Mouse (Mus musculus) c-Kit-positive CD71-positive TER-119-positive erythroid progenitor cells, embryonic 14.5 days (primary cell): ENCODE results near the gene Crlf3.

Experiments used
- DNase-seq: peaks from one replicate; pipeline ENCODE4 v3.0.0-alpha.2; 2013; ENCODE audit warnings: low spot score

The Crlf3 gene

DNA sequence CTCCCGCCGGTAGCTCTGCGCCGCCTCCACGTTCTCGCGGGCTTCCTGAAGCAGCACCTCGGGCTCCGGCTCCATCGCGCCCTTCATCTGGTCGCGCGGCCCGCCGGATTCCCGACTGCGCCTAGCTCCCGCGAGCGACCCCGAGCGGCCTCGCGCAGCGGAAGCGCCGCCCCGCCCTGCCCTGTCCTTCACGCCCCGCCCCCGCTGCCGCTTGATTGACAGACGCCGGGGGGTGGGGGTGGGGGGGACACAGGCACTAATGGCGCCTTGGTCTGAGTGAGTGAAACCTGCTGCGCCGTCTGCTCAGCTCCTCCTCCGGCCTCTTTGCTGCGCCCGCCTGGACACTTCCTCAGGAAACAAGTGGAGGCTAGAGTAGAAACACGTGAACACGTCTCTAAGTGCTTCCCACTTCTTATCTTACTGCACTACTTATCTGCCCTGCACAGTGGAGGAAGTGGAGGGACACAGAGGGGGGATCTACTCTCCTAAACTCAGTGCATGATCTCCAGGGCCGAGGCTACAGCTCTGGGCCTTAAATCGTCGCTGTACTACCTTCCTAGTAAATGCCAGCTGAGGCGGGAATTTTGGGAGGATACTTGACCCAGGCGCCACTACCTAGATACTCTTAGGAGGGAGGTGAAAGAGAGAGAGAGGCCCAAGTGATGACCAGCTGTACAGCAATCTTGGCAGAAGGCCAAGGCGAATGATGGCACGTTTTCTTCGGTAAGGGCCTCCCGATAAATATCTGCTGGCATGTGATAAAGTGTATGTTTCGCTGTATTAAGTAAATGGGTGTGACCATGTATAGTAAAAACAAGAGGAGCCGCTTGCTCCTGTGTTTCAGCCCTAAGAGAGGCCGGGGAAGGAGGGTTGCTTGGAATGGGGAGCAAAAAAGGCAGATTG is at the start of gene Crlf3:
Gene Crlf3 (minus strand): TSS at position 166 of the 903 bp plus-strand sequence.
- peak; percentile 98 for DNase-seq

DNA sequence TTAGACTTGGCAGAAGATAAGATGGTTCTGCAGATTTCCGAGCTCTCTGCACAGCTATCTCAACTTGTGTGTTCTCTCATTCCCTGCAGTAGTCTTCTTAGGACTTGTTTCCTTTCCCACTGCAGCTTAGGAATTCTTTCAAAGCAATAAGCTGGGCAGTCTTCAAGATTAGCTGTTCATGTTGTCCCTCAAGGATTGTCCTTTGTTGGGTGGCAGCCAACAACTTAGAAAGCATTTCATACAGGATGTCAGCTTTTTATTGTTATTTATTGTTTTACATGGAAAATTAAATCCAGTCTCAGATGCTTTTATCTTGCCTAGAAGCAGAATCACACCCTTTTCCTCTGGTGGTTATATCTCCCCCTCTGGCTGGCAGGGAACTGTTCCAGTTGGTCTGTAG is 35.6 kb upstream of the Crlf3 start:
- DNase-seq = no peak

DNA sequence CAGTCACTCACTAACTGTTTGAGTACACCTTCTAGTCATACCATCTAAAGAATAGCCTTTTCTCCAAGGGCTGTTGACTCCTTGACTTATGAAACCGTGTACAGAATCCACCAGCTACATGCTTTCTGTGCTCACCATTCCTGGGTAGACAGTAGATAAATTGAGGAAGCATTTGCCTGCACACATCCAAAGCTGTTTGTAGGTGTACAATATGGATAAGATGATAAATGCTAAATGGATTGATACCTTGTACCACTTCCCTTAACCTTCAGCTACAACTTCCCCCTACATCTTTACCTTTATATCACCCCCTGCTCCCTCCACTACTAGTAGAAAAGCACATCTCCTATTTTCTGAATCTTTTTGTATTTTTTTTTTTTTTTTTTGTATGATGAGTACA is 23.6 kb upstream of the Crlf3 start:
- no peak for DNase-seq

DNA sequence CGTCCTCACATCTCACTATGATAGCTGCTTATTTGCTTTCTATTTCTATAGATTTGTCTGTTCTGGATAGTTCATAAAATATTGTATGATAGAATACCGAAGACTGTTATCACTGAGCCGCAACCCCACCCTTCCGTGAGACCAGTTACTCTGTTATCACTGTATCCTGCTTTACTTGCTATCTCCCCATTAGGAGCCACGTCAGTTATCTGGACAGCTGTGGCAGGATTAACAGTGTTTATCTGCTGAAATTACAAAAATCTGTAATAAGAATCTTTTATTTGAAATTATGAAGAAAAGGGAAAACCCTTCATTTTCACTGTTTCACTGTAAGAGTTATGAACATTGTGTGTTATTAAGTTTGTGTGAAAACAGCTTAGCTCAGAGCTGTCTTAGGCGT is 20.5 kb upstream of the Crlf3 start:
- DNase-seq = no peak

DNA sequence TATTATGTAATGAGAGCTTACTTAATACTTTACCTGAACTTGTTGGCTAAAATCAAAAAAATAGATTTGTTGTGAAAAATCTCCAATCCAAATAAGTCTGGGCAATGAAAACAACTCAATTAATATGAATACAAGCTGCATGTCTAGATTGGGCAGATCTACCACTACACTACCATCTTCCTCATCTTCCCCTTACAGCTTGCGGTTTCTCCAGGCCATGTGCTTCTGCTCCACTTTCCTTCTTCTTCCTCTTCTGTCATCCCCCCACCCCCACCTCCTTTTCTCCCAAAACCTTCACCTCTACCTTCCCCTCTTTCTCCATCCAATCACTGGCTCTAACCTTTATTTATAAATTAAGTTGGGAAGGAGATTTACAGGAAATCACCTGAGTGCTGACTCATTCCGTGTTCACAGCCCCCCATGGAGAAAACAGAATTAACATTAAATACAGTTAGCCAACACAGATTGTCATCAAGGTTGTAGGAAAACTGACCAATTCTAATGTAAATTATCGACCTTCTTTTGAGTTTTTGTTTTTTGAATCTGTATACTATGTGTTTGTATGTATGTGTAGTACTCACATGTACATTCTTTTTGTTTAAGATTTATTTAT is 17.8 kb upstream of the Crlf3 start:
- no peak for DNase-seq

DNA sequence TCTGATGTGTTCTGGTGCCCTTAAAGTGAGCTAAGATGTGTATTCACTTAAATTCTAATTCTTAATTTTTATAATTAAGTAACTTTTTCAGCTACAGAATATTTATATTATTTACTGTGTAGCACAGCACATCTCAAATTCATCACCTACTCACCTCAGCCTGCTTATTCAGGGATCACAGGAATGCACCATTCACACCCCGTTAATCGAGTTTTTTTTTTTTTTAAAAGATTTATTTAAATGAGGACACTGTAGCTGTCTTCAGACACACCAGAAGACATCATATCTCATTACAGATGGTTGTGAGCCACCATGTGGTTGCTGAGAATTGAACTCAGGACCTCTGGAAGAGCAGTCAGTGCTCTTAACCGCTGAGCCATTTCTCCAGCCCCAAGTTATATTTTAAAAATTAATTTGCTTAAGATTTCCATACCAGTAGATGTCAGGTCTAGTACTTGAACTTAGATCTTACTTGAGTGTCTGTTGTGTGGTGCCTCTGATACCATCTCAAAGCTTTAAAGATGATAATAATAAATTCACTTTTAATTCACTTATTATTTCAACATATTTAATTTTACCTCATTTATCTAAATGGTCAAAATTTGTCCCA is 9.9 kb upstream of the Crlf3 start:
- no peak for DNase-seq

DNA sequence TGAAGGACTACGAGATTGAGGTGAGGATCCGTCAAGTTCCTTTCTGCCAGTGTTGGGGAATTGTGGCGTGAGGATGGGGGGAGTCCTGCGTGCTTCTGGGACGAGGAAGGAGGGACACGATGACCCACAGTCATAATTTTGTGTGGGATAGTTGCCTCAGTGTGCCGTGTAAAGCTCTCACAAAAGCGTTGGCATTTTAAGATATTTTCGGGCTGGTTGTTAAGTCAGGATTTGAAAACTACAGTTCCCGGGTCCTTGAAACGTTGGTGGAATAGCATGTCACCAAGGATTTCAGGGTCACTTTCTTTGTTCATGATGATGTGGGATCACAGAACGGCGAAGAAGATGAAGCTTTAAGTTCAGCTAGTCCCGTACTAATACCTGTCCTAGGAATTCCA is 9.0 kb upstream of the Crlf3 start:
- DNase-seq = no peak

DNA sequence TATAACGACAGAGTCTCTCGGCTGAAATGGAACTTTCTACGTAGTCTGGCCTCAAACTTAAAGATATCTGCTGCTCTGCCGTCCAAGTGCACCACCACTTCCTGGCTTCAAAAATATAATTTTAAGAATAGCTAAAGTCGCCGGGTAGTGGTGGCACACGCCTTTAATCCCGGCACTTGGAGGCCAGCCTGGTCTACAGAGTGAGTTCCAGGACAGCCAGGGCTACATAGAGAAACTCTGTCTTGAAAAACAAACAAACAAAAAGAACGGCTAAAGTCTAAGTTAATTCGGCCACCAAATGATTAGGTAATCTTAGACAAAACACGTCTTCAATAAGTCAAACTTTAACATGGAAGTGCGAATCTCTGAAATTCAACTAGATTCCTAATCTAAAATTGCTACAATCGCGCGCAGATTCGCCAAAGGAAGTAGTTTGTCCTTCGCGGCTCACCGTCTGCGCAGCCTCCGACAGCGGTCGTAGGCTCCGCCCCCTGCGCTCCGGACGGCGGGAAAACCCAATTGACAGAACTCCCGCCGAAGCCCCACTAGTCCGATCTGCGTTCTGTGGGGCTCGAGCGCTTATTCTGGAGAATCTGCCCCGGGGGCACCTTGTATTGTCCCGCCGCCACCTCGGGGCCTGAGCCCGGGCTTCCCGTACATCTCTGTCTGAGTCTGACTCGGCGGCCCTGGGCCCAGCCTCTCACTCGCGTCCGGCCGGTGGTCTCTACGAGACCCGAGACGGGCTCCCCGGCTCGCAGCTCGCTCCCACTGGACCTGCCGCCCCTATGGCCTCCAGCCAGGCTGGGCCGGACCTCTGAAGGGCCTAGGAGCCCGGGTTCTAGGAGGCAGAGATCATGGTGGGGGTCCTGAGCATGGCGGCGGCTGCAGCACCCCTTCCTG is 8.4 kb upstream of the Crlf3 start, which contains the start of gene Atad5:
Gene Atad5 (plus strand): TSS at position 484 of the 900 bp plus-strand sequence.
- peak; percentile 93 for DNase-seq

DNA sequence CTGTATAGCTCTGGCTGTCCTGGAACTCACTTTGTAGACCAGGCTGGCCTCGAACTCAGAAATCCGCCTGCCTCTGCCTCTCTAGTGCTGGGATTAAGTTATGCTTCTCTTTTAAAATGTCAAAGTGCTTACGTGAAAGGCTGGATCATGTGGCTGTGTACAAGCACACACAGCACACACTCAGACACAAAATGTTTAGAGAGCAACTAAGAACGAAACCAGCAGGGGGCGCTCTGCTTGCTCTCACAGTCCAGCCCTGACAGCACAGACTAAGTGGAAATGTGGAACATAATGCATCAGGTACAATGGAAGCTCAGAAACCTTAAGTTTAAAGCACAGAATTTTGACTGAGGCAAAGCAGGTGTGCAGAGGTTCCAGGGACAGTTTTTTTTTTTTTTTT is 6.1 kb upstream of the Crlf3 start:
- peak; percentile 95 for DNase-seq

DNA sequence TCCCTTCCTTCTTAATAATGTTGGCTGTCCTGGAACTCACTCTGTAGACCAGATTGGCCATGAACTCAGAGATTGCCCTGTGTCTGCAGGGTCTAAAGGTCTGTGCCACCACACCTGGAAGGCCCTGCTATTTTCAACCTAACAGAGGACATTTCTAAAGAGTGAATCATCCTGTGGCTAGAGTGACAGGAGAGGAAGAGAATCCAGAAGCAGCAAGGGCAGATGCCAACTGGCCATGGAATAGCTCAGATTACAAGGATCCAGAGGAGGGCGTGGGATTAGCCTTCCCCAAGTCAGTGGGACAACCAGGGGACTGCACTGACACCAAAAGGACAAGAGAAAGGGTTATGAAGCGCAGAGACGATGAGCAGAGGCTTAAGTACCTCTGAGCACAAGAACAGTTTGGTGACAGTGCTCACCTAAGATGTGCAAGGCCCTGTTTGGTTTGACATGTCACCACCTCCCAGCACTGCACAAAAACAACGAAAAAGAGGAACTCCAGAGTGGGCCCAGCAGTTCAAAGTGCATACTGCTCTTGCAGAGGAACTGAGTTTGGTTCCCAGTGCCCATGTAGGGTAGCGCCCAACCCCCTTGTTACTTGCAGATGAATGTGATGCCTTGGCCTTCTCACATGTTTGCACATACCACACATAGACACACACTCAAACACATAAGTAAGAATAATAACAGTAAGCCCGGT is 4.7 kb upstream of the Crlf3 start:
- DNase-seq = no peak

DNA sequence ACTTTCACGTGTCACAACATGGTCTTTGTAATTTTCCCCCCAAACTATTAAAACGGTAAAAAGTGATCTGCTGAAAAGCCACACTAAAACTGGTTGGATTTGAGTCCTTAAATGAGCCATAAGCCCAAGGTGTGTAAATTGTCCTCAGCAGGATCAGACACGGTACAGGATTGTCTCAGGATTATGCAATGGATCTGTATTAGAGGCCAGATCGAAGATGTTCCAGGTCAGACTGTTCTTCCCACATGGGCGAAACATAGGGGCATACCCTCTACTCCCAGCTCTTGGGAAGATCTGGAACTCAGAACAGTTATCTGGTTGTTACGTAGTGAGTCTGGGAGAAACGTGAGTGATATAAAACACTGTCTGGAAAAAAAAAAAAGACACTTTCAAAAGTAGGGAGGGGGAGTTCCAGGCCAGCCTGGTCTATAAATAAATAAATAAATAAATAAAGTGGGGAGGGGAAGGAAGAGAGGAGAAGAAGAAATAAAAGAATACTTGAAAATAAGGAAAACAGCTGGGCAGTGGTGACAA is 1.1 kb upstream of the Crlf3 start:
- no peak for DNase-seq

DNA sequence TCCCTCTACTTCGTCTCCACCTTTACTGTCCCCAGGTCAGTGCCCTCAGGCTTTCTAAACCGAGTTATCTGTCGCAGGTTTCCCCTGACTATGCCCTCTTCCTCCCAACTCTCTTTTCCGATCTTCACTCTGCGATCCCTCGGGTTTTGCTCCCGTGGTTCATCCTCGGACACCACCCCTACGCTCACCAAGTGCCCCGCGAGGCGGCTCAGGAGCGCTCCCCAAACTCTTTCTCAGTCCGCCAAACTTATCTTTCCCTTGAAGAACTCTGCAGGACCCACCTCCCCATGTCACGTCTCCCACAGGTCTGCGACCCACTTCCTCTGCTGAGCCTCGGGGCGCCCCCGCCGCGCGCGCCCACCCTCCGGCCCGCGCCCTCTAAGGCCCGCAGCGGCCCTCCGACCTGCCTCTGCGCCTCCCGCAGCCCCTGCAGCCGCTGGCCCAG is 388 bp downstream of the Crlf3 start:
- no peak for DNase-seq

DNA sequence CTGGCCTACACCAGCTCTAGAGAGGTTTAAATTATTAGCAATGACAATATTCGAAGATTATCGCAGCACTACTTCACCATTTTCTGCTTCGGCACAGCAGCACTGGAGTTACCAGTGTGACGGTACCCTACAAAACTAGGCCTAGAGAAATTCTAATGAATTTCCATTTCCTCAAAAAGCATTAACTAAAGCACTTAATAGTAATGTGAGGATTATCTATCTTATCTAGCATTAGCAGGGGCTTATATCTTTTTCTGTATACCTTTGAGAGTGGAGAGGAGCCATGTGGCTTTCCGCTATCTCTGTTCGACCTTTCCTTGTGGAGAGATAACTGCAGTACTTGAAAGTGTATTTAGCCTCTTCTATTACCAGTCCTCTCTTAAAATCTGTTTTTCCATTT is 1.0 kb downstream of the Crlf3 start:
- peak; percentile 67 for DNase-seq

DNA sequence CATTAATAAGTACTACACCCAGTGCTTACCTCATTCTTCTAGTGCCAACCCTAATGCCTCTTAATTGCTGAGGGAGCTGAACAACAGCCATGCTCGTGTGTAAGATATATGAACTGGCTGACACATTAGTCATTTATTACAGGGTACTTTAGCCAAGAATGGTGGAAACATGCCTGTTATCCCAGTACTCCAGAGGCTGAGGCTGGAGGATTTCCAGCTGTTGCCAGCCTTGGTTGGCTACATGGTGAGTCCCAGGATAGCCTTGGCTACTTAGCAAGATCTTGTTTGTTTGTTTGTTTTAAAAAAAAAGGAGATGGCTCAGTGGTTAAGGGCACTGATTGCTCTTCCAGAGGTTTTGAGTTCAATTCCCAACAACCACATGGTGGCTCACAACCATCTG is 2.0 kb downstream of the Crlf3 start:
- no peak for DNase-seq

DNA sequence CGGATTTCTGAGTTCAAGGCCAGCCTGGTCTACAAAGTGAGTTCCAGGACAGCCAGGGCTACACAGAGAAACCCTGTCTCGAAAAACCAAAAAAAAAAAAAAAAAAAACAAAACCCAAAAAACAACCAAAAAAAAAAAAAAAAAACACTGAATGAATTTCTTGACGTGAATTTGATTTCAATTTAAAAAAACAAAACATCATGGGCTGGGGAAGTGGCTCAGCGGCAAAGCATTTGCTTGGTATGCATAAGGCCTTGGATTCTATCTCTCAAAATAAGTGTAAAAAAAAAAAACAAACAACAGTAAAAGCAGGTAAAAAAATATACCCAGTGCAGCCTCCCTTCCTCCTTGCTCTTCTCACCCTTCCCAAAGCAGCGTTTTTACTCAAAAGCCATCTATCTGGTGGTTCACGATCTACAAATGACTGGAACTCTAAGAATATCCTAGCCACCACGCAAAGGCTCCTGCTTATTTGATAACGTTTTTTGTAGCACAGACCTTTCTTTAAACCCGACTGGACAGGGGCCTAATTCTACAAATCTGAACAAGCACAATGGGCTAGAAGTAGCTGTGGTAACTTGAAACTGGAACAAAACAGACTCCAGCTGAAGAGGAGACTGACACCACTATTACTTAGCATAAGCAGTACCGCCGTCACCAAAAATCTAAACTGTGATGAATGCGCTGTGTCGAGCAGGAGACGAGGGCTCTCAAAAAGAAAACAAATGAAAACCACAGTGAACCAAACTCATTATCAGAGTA is 2.8 kb downstream of the Crlf3 start:
- DNase-seq = no peak

DNA sequence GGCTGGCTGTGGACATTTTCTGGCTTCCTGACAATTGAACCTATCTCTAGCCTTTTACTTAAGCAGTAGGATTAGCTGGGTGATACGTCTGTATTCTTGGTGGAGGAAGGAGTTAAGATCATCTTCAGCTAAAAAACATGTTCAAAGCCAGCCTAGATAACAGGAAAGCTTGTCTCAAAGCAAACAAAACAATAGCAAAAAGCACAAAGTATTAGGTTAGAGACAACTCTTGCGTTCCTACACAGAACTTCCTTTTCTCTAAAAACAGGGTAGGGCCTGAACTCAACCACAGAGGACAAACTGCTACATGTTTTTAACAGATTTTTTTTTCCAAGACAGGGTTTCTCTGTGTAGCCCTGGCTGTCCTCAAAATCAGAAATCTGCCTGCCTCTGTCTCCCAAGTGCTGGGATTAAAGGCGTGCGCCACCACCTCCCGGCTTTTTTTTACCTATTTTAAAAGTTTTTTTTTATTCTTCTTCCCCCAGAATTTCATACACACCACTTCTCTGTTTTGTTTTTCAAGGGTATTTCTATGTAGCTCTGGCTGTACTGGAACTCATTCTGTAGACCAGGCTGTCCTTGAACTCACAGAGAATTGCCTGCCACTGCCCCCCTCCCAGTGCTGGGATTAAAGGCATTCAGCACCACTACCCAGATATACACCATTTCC is 5.0 kb downstream of the Crlf3 start:
- no peak for DNase-seq

DNA sequence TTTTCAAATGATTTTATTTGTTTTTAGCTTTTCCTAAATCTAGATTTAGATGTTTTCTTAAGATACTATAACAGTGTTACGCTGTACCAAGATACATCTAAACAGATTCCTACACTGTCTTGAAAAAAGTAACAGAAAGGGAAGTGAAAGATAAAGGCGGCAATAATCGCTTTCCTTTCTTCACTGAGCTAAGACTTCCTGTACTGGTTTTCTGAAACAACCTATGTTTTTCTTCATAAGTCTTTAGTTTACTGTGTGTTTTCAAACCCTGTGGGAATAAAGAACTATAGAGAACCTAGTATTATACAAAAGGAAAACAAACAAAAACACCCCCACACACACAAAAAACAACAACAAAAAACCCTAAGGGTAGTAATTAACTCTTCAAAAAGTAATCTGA is 8.4 kb downstream of the Crlf3 start:
- no peak for DNase-seq

DNA sequence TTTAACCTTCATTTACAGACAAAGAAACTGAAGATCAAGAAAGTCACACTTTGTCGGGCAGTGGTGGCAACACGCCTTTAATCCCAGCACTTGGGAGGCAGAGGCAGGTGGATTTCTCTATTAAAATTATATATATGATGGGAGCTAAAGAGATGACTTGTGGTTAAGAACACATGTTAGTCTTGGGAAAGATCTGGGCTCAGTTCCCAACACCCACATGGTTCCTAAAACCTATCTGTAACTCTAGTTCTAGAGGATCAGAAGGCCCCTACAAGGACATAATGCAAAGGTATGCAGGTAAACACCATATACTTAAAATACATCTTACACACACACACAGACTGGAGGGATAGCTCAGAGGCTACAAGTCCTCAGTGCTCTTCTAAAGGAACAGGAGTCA is 9.8 kb downstream of the Crlf3 start:
- no peak for DNase-seq

DNA sequence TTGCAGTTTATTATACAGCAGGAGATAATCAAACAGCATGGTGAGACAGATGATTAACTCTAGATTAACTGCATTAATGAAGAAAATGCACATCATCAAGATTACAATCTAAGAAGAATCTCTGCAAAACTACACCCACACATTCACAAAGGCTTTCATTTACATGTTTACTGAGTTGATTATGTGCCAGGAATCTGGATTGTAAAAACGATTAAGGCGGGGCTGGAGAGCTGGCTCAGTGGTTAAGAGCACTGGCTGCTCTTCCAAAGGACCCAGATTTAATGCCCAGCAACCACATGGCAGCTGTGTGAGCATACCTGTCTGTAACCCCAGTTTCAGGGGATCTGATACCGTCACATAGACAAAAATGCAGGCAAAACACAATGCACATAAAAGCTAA is 11.0 kb downstream of the Crlf3 start:
- DNase-seq = no peak

DNA sequence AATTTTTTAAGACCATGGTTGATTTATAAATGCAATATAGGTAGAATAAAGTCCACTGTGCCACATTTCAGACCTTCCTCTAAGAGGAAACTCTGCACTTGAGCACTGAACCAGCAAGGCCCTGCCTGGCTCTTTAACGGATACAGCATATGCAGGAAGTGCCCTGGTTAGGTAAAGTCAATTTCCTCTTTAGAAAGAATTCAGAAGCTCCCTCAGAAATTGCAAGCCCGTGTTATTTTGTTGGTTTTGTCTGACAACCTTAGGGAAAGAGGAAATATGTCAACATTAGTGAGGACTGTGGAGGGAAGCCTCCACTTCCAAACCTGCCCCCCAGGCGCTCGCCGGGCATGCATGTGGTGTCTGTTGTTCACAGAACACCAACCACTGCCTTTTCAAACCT is 13.2 kb downstream of the Crlf3 start:
- no peak for DNase-seq
